ENCODE assay signal across 8 mouse cellular contexts in the genomic region with DNA sequence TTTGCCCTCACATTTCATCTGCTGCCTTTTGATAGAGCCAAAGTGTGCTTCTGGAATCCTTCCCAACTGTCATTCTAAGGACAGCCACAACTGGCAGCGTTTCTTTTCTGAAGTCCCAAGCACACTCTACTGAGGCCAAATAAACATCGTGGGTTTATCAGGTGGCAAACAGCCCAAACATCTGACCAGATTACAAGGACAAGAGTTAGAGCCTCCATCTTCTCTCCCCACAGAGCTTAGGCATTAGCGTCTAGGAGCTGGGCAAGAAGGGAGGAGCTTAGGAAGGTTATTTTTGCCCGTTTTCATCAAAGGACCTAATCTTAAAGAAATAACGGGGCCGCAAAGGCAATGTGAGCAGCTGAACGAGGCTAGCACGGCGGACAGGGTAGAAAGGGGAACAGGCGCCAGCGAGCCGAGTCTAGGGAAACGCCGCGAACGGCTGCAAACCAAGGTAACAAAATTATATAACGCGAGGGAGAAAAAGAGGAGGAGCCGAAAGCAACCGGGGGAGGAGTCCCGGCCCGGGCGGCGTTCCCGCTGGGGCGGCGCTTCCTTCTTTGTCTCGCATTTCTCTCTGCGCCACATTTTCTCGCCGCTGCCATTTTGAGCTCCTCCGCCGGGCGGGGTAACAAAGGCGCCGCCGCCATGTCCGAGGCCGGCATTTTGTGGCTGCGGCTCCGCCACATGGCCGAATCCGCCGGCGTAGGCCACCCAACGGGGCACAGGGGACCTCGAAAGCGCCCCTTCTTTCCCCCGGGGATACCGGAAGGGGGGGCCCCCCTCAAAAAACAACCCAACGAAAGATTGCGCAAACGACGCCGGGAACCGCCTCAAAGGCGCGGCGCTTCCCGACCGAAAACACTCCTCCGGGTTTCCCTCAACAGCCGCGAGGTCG. TPM values are rescaled to one million over a fixed set of nuclear protein-coding genes. Genes with fewer than 3 reads are reported as not detected.
DNase-seq lines count a peak whose midpoint lies in the region; ATAC-seq lines count a peak whose summit lies in the region.

No protein-coding gene starts in this region.

- peak overlapping the region; percentile 95 for H3K4me3 ChIP-seq in megakaryocyte, embryonic 14.5 days (replicated peaks)

- H3K9me3 ChIP-seq in megakaryocyte, embryonic 14.5 days, result no peaks in the 10 kb centered on the region

- peak; percentile 16; the same call in 1 of the 2 replicates for ATAC-seq in common myeloid progenitor, adult 5-6 weeks (replicated peaks; ENCODE audit: low read depth, poor library complexity, severe bottlenecking)

- H3K4me1 ChIP-seq in megakaryocyte, embryonic 14.5 days, result peaks cover 43% of the 10 kb centered on the region

- peak; percentile 89 for DNase-seq in ZHBTc4 (ENCODE audit: low read depth, low spot score)
- peak; percentile 88 to 91 for DNase-seq in gastrocnemius, adult 8-10 months (ENCODE audit: low spot score in 2 of 2)
- DNase-seq in induced T-regulatory cell, adult 2 months (ENCODE audit: low read depth), result peak; percentile 92
- peak; percentile 66 to 91 for DNase-seq in left cerebral cortex, adult 9 months (ENCODE audit: low spot score in 2 of 2)
- peak; percentile 86 for DNase-seq in right cerebral cortex, adult 2 months (ENCODE audit: low spot score in 2 of 2)
- DNase-seq in urinary bladder, postnatal 10 days (ENCODE audit: low spot score), result peak; percentile 73

- peaks cover 64% of the 10 kb centered on the region for H3K36me3 ChIP-seq in megakaryocyte, embryonic 14.5 days (replicated peaks; ENCODE audit: low read length)

- H3K27me3 ChIP-seq in megakaryocyte, embryonic 14.5 days (replicated peaks), result no peaks in the 10 kb centered on the region

RNA-seq across cellular contexts. Expression of a gene that starts 1.6 kb away (rescaled TPM):
- total RNA-seq in common myeloid progenitor, adult 5-6 weeks (2017), result 1,468 and 1,558 TPM in 2 replicates
- total RNA-seq in gastrocnemius, adult 8-10 months (2022), result 100 to 1,000 TPM; 190 to 257 (median 232) TPM
- polyA plus RNA-seq in megakaryocyte, embryonic 14.5 days (2012; ENCODE audit: insufficient read depth, low replicate concordance), result 1,300 and 3,413 TPM in 2 replicates

RNA-seq across cellular contexts. Expression of a gene that starts 1.7 kb away (rescaled TPM):
- 17.6 and 17.7 TPM in 2 replicates for total RNA-seq in common myeloid progenitor, adult 5-6 weeks (2017)
- 1 to 10 TPM; 2.5 to 5.0 (median 3.4) TPM for total RNA-seq in gastrocnemius, adult 8-10 months (2022)
- 2.0 TPM in 1 of 2 replicates, not detected in the other for polyA plus RNA-seq in megakaryocyte, embryonic 14.5 days (2012; ENCODE audit: insufficient read depth, low replicate concordance)

RNA-seq across cellular contexts. Expression of a gene that starts 8.0 kb away (rescaled TPM):
- 12.6 and 16.8 TPM in 2 replicates for total RNA-seq in common myeloid progenitor, adult 5-6 weeks (2017)
- total RNA-seq in gastrocnemius, adult 8-10 months (2022), result 1 to 10 TPM; 2.3 to 3.5 (median 3.0) TPM
- 0.62 TPM in 1 of 2 replicates, not detected in the other for polyA plus RNA-seq in megakaryocyte, embryonic 14.5 days (2012; ENCODE audit: insufficient read depth, low replicate concordance)

RNA-seq across cellular contexts. Expression of a gene that starts 36.4 kb away (rescaled TPM):
- 54.7 and 67.1 TPM in 2 replicates for total RNA-seq in common myeloid progenitor, adult 5-6 weeks (2017)
- total RNA-seq in gastrocnemius, adult 8-10 months (2022), result under 1 TPM in 1 of 4 experiments, not detected in 3; 0.40 TPM
- 1.2 TPM in 1 of 2 replicates, not detected in the other for polyA plus RNA-seq in megakaryocyte, embryonic 14.5 days (2012; ENCODE audit: insufficient read depth, low replicate concordance)

RNA-seq across cellular contexts. Expression of a gene that starts 37.0 kb away (rescaled TPM):
- total RNA-seq in common myeloid progenitor, adult 5-6 weeks (2017), result 42.0 and 56.8 TPM in 2 replicates
- total RNA-seq in gastrocnemius, adult 8-10 months (2022), result 10 to 100 TPM; 25.4 to 30.9 (median 26.7) TPM
- 1.3 and 13.6 TPM in 2 replicates for polyA plus RNA-seq in megakaryocyte, embryonic 14.5 days (2012; ENCODE audit: insufficient read depth, low replicate concordance)

Comparison
In these comparisons a context has a peak if more than half of its experiments do, and no peak if none do; other contexts are left out.
1. Peak in every context shown above with its lines: DNase-seq, ATAC-seq and H3K4me3 ChIP-seq.